Mouse (Mus musculus) c-Kit-positive CD71-positive TER-119-positive erythroid progenitor cells, embryonic 14.5 days (primary cell): ENCODE measurements around the gene Ndc1.
"Not testable (repeated sequence)": the region's sequence is repeated elsewhere in the genome, so short reads cannot be mapped to it uniquely, and the experiment has no call there.

ENCODE experiments used
- DNase-seq: peaks from one replicate; pipeline ENCODE4 v3.0.0-alpha.2; 2013; ENCODE audit warnings: low spot score

Gene Ndc1

GRCm38 (mm10) chr4:107367567-107368314 lies at the start of gene Ndc1:
Ndc1 (plus strand) TSS chr4:107367784.
- peak; percentile 88 for DNase-seq

DNA sequence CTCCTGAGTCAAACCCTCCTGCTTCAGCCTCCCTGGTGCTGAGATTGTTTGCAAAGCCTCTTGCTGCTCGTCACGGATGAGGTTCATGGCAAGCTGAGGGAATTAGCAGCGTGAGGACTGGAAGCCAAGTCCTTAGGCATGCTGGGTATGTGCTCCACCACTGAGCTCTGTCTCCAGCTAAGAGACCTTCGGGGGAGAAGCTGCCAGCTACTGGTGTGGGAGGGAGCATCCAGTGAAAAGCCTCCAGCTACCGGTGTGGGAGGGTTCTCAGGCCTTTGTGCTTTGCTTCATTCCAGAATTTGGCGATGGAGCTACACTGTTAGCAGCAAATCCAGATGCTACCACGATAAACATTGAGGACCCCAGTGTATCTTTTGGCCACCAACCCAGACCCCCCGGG lies 48.9 kb upstream of the Ndc1 start:
- no peak for DNase-seq

DNA sequence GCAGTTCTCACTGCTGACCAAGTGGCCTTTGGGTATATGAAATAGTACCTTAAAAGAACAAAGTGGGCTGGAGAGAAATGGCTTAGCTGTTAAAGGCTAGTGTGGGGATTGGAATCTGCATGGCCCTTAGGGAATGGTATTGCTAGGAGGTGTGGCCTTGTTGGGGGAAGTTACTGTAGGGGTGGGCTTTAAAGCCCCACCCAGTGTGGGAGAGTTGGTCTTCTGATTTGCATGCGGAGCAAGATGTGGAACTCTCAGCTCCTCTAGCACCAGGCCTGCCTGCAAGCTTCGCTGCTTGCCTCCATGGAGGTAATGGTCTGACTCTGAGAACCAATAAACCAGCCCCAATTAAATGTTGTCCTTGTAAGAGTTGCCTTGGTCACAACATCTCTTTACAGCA lies 46.5 kb upstream of the Ndc1 start:
- DNase-seq: no peak

DNA sequence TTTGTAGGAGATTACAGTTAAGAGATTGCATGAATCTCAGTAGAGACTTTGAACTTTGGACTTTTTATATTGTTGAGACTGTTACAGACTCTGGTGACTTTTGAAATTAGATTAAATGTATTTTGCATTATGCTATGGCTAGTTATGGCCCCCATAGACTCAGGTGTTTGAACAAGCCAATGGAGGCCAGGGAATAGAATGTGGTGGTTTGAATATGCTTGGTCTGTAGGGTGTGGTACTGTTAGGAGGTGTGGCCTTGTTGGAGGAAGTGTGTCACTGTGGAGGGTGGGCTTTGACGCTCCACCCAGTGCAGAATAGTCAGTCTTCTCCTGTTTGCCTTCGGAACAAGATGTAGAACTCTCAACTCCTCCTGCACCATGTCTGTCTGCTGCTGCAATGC lies 44.5 kb upstream of the Ndc1 start:
- no peak for DNase-seq

DNA sequence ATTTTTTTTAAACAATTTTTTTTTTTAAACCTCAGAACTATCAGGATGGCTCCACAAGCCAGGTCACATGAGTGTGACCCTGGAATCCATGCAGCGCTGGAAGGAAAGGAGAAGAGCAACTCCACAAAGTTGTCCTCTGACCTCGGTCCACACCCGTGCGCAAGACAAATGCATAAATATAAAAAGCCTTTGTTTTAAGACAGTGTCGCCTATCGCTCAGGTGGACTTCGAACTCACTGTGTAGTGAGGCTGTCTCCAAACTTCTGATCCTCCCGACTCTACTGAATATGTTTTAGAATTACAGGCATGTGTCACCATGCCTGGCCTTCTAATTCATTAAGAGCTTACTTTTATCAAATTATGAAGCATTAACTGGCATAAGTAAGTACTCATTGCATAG lies 39.1 kb upstream of the Ndc1 start:
- no peak for DNase-seq

- DNase-seq: no peak
Measured at GRCm38 (mm10) chr4:107333514-107333913, 34.1 kb upstream of the Ndc1 start.

DNA sequence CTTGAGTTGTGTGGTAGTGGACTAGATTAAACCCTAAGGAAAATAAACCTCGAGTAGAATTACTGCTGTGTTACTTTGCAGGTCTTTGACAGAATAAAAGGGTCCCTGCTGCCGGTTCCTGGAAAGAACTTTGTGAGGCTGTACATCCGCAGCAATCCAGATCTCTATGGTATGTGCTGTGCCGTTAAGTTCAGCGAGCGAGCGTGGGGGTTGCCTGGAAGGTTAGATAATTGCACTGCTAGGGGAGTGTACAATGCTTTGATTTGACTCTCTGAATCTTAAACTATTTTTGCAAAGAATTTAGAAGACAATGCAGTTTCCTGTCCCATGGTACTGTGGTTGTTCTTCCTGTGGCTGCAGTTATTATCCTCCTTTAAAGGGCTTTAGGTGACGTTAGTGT lies 31.2 kb upstream of the Ndc1 start:
- DNase-seq: no peak

- DNase-seq: no peak
Measured at GRCm38 (mm10) chr4:107337455-107337854, 30.1 kb upstream of the Ndc1 start.

GRCm38 (mm10) chr4:107341354-107341753 lies 26.2 kb upstream of the Ndc1 start:
- no peak for DNase-seq

GRCm38 (mm10) chr4:107344612-107345011 lies 23.0 kb upstream of the Ndc1 start:
- DNase-seq: no peak

- no peak for DNase-seq
Measured at GRCm38 (mm10) chr4:107347221-107347620, 20.4 kb upstream of the Ndc1 start.

- DNase-seq: no peak
Measured at GRCm38 (mm10) chr4:107348529-107349310, 18.9 kb upstream of the Ndc1 start.

GRCm38 (mm10) chr4:107349311-107350008 lies 18.1 kb upstream of the Ndc1 start:
- DNase-seq: peak; percentile 29

DNA sequence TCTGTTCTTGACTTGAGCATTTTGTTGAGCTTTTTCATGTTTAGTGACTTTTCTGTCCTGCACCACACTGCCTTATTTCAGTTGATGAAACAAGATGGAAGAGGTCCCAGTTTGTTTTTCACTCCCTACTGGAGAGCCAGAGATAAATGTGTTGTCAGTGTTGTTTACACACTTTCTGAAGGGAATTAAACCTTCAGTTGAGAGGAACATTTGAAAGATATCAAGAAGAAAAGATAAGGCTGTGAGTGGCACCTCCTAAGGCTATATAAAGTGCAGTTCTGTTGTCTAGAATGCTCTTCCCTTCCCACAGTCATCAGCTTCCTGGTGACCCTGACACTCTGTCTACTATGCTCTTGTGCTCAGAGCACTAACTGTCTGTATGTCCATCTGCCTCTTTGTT lies 16.2 kb upstream of the Ndc1 start:
- DNase-seq: no peak

- no peak for DNase-seq
Measured at GRCm38 (mm10) chr4:107353612-107354011, 14.0 kb upstream of the Ndc1 start.

- DNase-seq: no peak
Measured at GRCm38 (mm10) chr4:107354126-107354525, 13.5 kb upstream of the Ndc1 start.

DNA sequence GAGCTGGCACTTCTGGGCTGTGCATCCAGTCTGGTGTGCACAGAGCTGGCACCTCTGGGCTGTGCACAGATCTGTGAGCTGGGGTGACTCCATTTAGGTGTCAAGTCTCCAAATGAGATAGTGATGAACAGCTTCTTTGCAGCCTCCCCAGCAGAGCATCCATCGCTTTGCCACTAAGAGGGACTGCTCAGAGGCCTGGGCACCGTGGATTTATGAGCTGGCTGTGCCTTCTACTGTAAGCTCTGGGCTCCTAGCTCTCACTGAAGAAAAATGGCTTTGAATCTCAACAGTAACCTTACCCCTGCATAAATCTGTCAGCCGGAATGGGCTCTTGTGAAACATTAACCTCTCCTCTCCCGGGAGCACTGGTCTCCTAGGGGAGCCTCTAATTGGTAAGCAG lies 13.0 kb upstream of the Ndc1 start:
- no peak for DNase-seq

DNA sequence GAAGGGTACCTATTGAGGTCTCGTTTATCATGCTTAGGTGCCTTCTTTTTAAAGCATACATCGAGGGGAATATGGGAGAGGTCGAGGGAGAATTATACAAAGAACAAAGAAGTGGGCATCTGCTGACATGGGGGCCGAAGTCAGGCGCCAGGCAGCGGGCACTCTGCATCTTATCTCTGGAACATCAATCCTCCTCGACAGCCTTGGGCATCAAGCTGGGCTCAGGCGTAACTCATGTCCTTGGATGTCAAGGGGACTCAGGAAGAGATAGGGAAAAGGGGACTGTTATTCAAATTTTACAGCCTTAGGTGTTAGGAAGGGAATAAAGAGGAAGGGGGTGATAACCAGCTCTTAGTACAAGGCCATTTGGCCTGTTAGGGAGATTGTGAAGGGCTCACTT lies 10.4 kb upstream of the Ndc1 start:
- DNase-seq: not testable (repeated sequence)

- no peak for DNase-seq
Measured at GRCm38 (mm10) chr4:107358460-107358859, 9.1 kb upstream of the Ndc1 start.

- no peak for DNase-seq
Measured at GRCm38 (mm10) chr4:107360457-107361145, 7.0 kb upstream of the Ndc1 start.

GRCm38 (mm10) chr4:107362755-107363154 lies 4.8 kb upstream of the Ndc1 start:
- DNase-seq: no peak

- DNase-seq: no peak
Measured at GRCm38 (mm10) chr4:107363573-107363972, 4.0 kb upstream of the Ndc1 start.
